Mouse (Mus musculus) frontal cortex, adult (tissue): ENCODE data around the gene Prickle2.

ENCODE experiments used
- ATAC-seq: cut with Nextera tagmentation; 2 replicates; pipeline ENCODE4 v1.9.2; 2017; ENCODE audit warnings: mild to moderate bottlenecking, moderate library complexity, mixed read lengths; ENCODE audit not compliant: low TSS enrichment

The Prickle2 gene

GRCm38 (mm10) chr6:92706145-92706466, at the start of gene Prickle2:
TSS of gene Prickle2 (minus strand) at chr6:92706155.
- ATAC-seq: peak; percentile 84

- no peak for ATAC-seq
These were observed 46.8 kb upstream of the Prickle2 start for GRCm38 (mm10) chr6:92752737-92753136.

GRCm38 (mm10) chr6:92749420-92749819, 43.5 kb upstream of the Prickle2 start:
- ATAC-seq: peak; percentile 93

- peak; percentile 89 for ATAC-seq
These were observed 37.6 kb upstream of the Prickle2 start for GRCm38 (mm10) chr6:92743605-92744004.

- no peak for ATAC-seq
These were observed 31.2 kb upstream of the Prickle2 start for GRCm38 (mm10) chr6:92737116-92737515.

- ATAC-seq: no peak
These were observed 27.7 kb upstream of the Prickle2 start for GRCm38 (mm10) chr6:92733651-92734050.

- peak; percentile 62 for ATAC-seq
These were observed 22.6 kb upstream of the Prickle2 start for GRCm38 (mm10) chr6:92728514-92728913.

- peak; percentile 85 for ATAC-seq
These were observed 22.1 kb upstream of the Prickle2 start for GRCm38 (mm10) chr6:92728084-92728483.

- peak; percentile 47 for ATAC-seq
These were observed 21.5 kb upstream of the Prickle2 start for GRCm38 (mm10) chr6:92727351-92727986.

- no peak for ATAC-seq
These were observed 20.2 kb upstream of the Prickle2 start for GRCm38 (mm10) chr6:92726121-92726520.

GRCm38 (mm10) chr6:92724394-92724793, 18.4 kb upstream of the Prickle2 start:
- no peak for ATAC-seq

- ATAC-seq: no peak
These were observed 9.9 kb upstream of the Prickle2 start for GRCm38 (mm10) chr6:92715806-92716205.

GRCm38 (mm10) chr6:92714748-92715147, 8.8 kb upstream of the Prickle2 start:
- ATAC-seq: no peak

GRCm38 (mm10) chr6:92708137-92708536, 2.2 kb upstream of the Prickle2 start:
- no peak for ATAC-seq

GRCm38 (mm10) chr6:92705353-92706144, 406 bp downstream of the Prickle2 start:
- ATAC-seq: peak; percentile 8; the same call in 1 of the 2 replicates

GRCm38 (mm10) chr6:92704810-92705209, 1.1 kb downstream of the Prickle2 start:
- ATAC-seq: peak; percentile 34

- peak; percentile 70 for ATAC-seq
These were observed 6.3 kb downstream of the Prickle2 start for GRCm38 (mm10) chr6:92699491-92700209.

GRCm38 (mm10) chr6:92697807-92698206, 8.1 kb downstream of the Prickle2 start:
- no peak for ATAC-seq

GRCm38 (mm10) chr6:92687317-92687716, 18.6 kb downstream of the Prickle2 start:
- no peak for ATAC-seq

GRCm38 (mm10) chr6:92674394-92674925, 31.5 kb downstream of the Prickle2 start:
- no peak for ATAC-seq

GRCm38 (mm10) chr6:92670518-92671147, 35.3 kb downstream of the Prickle2 start:
- ATAC-seq: no peak

- peak; percentile 58; the same call in 1 of the 2 replicates for ATAC-seq
These were observed 36.3 kb downstream of the Prickle2 start for GRCm38 (mm10) chr6:92669623-92670022.
